Mouse (Mus musculus) stomach, embryonic 15.5 days (tissue): Measurements from ENCODE around the gene Snurf. TPM values are rescaled to one million over a fixed set of nuclear protein-coding genes. Genes with fewer than 3 reads are reported as not detected.

Experiments used
- ATAC-seq: fragments of 200-750 bp; cut with Nextera tagmentation; 2 replicates; pipeline ENCODE4 v1.8.0; 2017; ENCODE audit warnings: low read depth, moderate number of reproducible peaks, moderate TSS enrichment; ENCODE audit not compliant: insufficient read depth, low FRiP score
- H3K27ac ChIP-seq: fragments of 300-500 bp; sonication (generic); 2 replicates; pipeline ENCODE4 v1.5.1; 2015; ENCODE audit warnings: mild to moderate bottlenecking, inconsistent platforms
- H3K27me3 ChIP-seq: fragments of 300-500 bp; sonication (generic); replicated peaks from 2 replicates; pipeline ENCODE4 v1.6.1; 2015; ENCODE audit warnings: inconsistent platforms
- H3K36me3 ChIP-seq: fragments of 300-500 bp; sonication (generic); 2 replicates; pipeline ENCODE4 v1.6.1; 2015; ENCODE audit warnings: inconsistent platforms
- H3K4me1 ChIP-seq: fragments of 300-500 bp; sonication (generic); 2 replicates; pipeline ENCODE4 v1.6.1; 2015; ENCODE audit warnings: inconsistent platforms
- H3K4me2 ChIP-seq: fragments of 300-500 bp; sonication (generic); 2 replicates; pipeline ENCODE4 v1.6.1; 2015; ENCODE audit warnings: mild to moderate bottlenecking, inconsistent platforms
- H3K4me3 ChIP-seq: fragments of 300-500 bp; sonication (generic); replicated peaks from 2 replicates; pipeline ENCODE4 v1.5.1; 2015; ENCODE audit warnings: inconsistent platforms
- H3K9ac ChIP-seq: fragments of 300-500 bp; sonication (generic); 2 replicates; pipeline ENCODE4 v1.6.1; 2015; ENCODE audit warnings: inconsistent platforms
- H3K9me3 ChIP-seq: fragments of 300-500 bp; sonication (generic); 2 replicates; pipeline ENCODE4 v1.6.1; 2016; ENCODE audit warnings: inconsistent platforms
- WGBS: fragments of 180-500 bp; shearing (Covaris S2); methylation state at CpG from one replicate; pipeline ENCODE4 v1.1.7; 2015; 5-methylcytosine and 5-hydroxymethylcytosine counted together
- polyA plus RNA-seq: library from polyadenylated mRNA; unstranded; fragments of >200 nt; fragmentation: Nextera tagmentation; extraction: Ambion mirVana; gene quantifications from 2 replicates; pipeline ENCODE4 v1.2.1, GENCODE M21; 2015

Snurf gene
- polyA plus RNA-seq = 24.6 and 32.0 TPM in 2 replicates

GRCm38 (mm10) chr7:60004606-60005330 lies at the start of gene Snurf, which contains the start of gene Gm38393:
Gene Snurf (minus strand): TSS chr7:60005049.
Gene Gm38393 (minus strand): TSS chr7:60005064.
- Histone ChIP-seq H3K36me3 (no peaks in the 10 kb centered on the region), H3K4me1 (no peaks in the 10 kb centered on the region), H3K27me3 (no peaks in the 10 kb centered on the region), H3K9me3 (no peaks in the 10 kb centered on the region), H3K9ac (peak within 1 kb of the TSS; percentile 16; the same call in 1 of the 2 replicates), H3K4me2 (peak within 1 kb of the TSS; percentile 60), H3K27ac (peak within 1 kb of the TSS; percentile 6; the same call in 1 of the 2 replicates), H3K4me3 (peak within 1 kb of the TSS; percentile 52)
- WGBS = 44% methylated on average over 30 of the region's 30 CpGs
- 0 out of 2 replicates have a peak, but pooled peaks have one; percentile 52 for ATAC-seq

GRCm38 (mm10) chr7:60047481-60048201 lies 42.8 kb upstream of the Snurf start:
- no peak for ATAC-seq
- no peak overlapping the region for H3K27ac ChIP-seq
- WGBS = 60% methylated on average over 6 of the region's 6 CpGs
- no peaks in the 10 kb centered on the region for H3K9me3 ChIP-seq
- H3K4me1 ChIP-seq = no peaks in the 10 kb centered on the region
- no peaks in the 10 kb centered on the region for H3K36me3 ChIP-seq
- H3K9ac ChIP-seq = no peak overlapping the region
- H3K27me3 ChIP-seq = no peaks in the 10 kb centered on the region
- no peak overlapping the region for H3K4me2 ChIP-seq
- no peak overlapping the region for H3K4me3 ChIP-seq

DNA sequence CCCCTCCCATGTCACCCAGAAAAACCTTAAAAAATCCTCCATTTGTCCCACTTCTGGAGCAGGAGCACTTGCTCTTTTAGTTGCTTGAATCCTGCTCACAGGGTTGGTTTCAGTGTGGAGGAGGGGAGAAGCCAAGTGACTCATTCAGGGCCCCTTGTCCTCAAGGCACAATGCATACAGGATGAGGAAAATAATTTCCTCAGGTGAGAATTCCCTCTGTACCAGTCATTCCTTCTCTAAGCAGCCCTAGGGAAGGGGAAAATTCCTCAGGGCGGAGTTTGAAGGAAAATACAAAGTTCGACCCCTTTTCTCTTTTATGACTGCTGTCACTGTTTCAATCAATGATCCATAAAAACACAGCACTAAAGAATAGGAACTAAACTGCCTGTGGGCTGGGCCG lies 8.3 kb upstream of the Snurf start:
- H3K4me2 ChIP-seq = no peak overlapping the region
- H3K9me3 ChIP-seq = no peaks in the 10 kb centered on the region
- H3K27ac ChIP-seq = no peak overlapping the region
- ATAC-seq = no peak
- no peaks in the 10 kb centered on the region for H3K27me3 ChIP-seq
- no peak overlapping the region for H3K9ac ChIP-seq
- H3K36me3 ChIP-seq = no peaks in the 10 kb centered on the region
- no peak overlapping the region for H3K4me3 ChIP-seq
- 72% methylated on average over 3 of the region's 3 CpGs for WGBS
- H3K4me1 ChIP-seq = no peaks in the 10 kb centered on the region

- WGBS = 47% methylated on average over 3 of the region's 3 CpGs
- H3K9ac ChIP-seq = no peak overlapping the region
Observed at GRCm38 (mm10) chr7:60007727-60008360, 3.0 kb upstream of the Snurf start.

GRCm38 (mm10) chr7:60006262-60006661 lies 1.4 kb upstream of the Snurf start:
- Histone ChIP-seq H3K36me3 (no peaks in the 10 kb centered on the region), H3K4me2 (no peak overlapping the region), H3K9me3 (no peaks in the 10 kb centered on the region), H3K27ac (no peak overlapping the region), H3K9ac (no peak overlapping the region), H3K4me3 (no peak overlapping the region), H3K4me1 (no peaks in the 10 kb centered on the region), H3K27me3 (no peaks in the 10 kb centered on the region)
- ATAC-seq = no peak
- WGBS = 65% methylated on average over 2 of the region's 2 CpGs

More at GRCm38 (mm10) chr7:60007727-60008360, 3.0 kb upstream of the Snurf start:
- no peak overlapping the region for H3K4me2 ChIP-seq
- H3K9me3 ChIP-seq = no peaks in the 10 kb centered on the region
- H3K27me3 ChIP-seq = no peaks in the 10 kb centered on the region
- no peak overlapping the region for H3K27ac ChIP-seq
- no peak for ATAC-seq
- no peaks in the 10 kb centered on the region for H3K36me3 ChIP-seq
- no peak overlapping the region for H3K4me3 ChIP-seq
- no peaks in the 10 kb centered on the region for H3K4me1 ChIP-seq

DNA sequence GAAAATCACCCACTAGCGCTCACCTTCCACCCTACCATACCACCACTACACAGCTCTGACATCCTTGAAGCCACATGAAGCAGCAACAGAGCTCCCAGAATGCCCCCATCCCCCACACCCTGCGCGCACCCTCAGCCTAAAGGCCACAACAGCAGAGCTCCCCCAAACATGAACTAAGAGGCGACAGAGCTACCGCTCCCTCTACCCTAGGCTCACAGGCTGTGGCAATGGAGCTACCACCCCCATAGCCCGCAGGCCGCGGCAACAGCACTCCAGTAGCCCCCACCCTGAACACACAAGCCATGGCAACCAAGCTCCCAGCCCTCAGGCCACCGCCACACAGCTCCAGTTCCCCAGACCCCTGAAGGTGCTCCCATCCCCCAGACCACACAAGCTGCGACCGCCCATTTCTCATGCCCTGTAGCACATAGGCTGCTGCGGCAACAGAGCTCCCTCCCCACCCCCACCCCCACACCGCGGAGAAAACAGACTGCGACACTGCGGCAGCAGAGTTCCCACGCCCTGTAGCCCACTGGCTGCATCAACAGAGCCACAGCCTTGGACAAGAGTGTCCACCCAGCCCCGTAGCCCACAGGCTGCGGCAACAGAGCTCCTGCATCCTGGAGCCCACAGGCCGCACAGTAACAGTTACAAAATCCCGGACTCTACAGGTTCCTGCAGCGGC lies 786 bp downstream of the Snurf start:
- 0 out of 2 replicates have a peak overlapping the region, but pooled peaks have one; percentile 6 for H3K27ac ChIP-seq
- ATAC-seq = peak; percentile 79
- WGBS = 39% methylated on average over 22 of the region's 22 CpGs

GRCm38 (mm10) chr7:60003006-60003865 lies 1.6 kb downstream of the Snurf start:
- Histone ChIP-seq H3K4me1 (no peaks in the 10 kb centered on the region), H3K9me3 (no peaks in the 10 kb centered on the region), H3K27ac (no peak overlapping the region), H3K27me3 (no peaks in the 10 kb centered on the region), H3K9ac (no peak overlapping the region), H3K4me2 (peak overlapping the region; percentile 60), H3K36me3 (no peaks in the 10 kb centered on the region), H3K4me3 (peak overlapping the region; percentile 52)
- 58% methylated on average over 12 of the region's 12 CpGs for WGBS
- no peak for ATAC-seq

More for the DNA sequence above, 786 bp downstream of the Snurf start:
- no peaks in the 10 kb centered on the region for H3K27me3 ChIP-seq
- no peaks in the 10 kb centered on the region for H3K4me1 ChIP-seq
- no peaks in the 10 kb centered on the region for H3K9me3 ChIP-seq
- no peaks in the 10 kb centered on the region for H3K36me3 ChIP-seq
- H3K9ac ChIP-seq = peak overlapping the region; percentile 16; the same call in 1 of the 2 replicates
- peak overlapping the region; percentile 52 for H3K4me3 ChIP-seq
- H3K4me2 ChIP-seq = peak overlapping the region; percentile 60

DNA sequence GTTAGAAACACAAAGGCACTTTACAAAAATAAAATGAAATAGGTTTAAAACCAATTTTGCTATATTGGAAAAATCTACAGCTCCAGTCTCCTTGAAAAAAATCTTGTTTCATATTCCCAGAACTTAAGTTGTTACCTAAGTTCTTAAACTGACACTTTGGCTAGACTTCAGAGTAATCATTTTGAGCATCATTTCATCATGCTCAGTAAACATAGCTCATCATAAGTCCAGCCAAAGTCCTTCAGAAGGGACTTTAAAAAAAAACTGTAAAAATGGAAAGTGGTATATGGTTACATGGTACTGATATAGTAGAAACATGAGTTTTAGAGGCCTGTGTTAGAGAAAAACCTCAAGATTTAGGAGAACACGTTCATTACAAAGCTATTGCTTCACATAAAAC lies 26.2 kb downstream of the Snurf start:
- WGBS = 58% methylated on average over 1 of the region's 1 CpGs
- H3K4me1 ChIP-seq = no peaks in the 10 kb centered on the region
- H3K9ac ChIP-seq = no peak overlapping the region
- H3K4me3 ChIP-seq = no peak overlapping the region
- H3K27ac ChIP-seq = no peak overlapping the region
- no peaks in the 10 kb centered on the region for H3K27me3 ChIP-seq
- no peaks in the 10 kb centered on the region for H3K9me3 ChIP-seq
- no peak overlapping the region for H3K4me2 ChIP-seq
- no peak for ATAC-seq
- H3K36me3 ChIP-seq = no peaks in the 10 kb centered on the region

Other genes with a start within 250 kb of the Snurf start
- 0.30 and 0.34 TPM in 2 replicates for gene Gm38393, start within 50 bp of the Snurf start, polyA plus RNA-seq
- gene Snrpn, start 135.2 kb upstream of the Snurf start, polyA plus RNA-seq = 46.5 and 46.9 TPM in 2 replicates